Mouse (Mus musculus): ENCODE results near the gene Mrc2.

The Mrc2 gene

DNA sequence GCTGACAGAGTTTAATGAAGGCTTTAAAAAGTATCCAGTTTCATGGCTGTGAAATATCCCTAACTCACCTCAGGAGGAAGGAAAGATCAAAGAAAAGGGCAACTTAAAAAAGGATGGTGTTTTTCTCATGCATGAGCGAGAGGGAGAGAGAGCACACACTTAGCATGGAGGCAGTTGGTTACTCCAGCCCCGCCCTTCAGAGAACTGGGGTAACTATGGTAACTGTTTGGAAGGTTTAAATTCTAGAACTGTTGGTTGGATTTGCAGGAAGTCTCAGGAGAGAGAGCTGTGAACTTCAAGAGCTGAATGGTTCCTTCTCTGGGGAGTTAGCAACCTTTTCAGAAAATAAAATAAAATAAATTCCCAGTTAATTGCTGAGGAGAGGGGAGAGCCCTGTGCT, 96.2 kb downstream of the Mrc2 start:
- DNase-seq (ENCODE audit: extremely low read depth, low read depth), result no peak

DNA sequence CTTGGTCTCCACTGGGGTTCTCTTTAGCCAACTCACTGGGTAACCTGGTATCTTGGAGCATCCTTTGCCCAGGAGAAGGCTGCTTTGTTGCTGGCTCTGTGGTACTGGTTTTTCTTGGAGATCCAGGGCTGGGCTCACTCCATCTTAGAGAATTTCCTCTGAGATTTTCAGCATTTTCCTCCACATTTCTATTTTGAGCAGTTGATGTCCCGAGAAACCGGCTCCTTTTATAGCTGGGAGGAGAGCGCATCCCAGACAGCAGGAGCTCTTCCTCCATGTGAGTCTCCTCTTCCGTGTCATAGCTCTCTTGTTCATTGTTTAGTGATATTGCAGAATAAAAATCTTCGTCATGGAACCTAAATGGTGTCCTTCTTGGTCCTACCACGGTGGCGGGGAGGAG, 97.8 kb downstream of the Mrc2 start:
- DNase-seq (ENCODE audit: extremely low read depth, low read depth), result no peak
